Mouse (Mus musculus): ENCODE measurements around the gene Myh6. TPM values are rescaled to one million over a fixed set of nuclear protein-coding genes. Genes with fewer than 3 reads are reported as not detected.
"Not testable (repeated sequence)": the region's sequence is repeated elsewhere in the genome, so short reads cannot be mapped to it uniquely, and the experiment has no call there.

Gene Myh6
- total and polyA plus RNA-seq, 2 experiments from 2014 or later, result 3,976 to 9,737 TPM

DNA sequence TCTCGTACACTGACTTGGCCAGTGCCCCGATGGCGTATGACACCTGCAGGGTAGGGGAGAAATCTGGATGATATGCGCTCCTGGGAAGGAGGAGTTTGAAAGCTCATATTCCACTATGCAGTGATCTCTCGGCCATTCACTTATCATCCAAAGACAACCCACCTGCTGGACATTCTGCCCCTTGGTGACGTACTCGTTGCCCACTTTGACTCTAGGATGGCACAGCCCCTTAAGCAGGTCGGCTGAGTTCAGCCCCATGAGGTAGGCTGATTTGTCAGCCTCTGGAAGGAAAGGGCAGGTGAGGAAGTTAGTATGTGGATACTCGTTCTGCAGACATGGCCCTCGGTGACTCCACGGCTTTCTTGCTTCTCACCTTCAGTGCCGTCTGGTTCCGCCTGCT, 22.2 kb upstream of the Myh6 start:
- no peak for DNase-seq (ENCODE audit: low spot score)
- Histone ChIP-seq H3K4me2 (ENCODE audit: low read depth, low read length) (peak overlapping the region; percentile 62), H3K27me3 (ENCODE audit: control insufficient read depth, insufficient read depth, low read length) (no peaks in the 10 kb centered on the region), H3K9me3 (replicated peaks; ENCODE audit: control insufficient read depth, low read length) (no peaks in the 10 kb centered on the region), H3K4me3 (ENCODE audit: low read depth, low read length) (peak overlapping the region; percentile 46), H3K4me1 (ENCODE audit: control insufficient read depth, insufficient read depth) (no peaks in the 10 kb centered on the region), H3K9ac (replicated peaks; ENCODE audit: low read depth, low read length) (peak overlapping the region; percentile 67), H3K36me3 (replicated peaks; ENCODE audit: control insufficient read depth, insufficient read depth, low read length) (peaks cover 63% of the 10 kb centered on the region), H3K27ac (ENCODE audit: low read depth) (peak overlapping the region; percentile 99)
- 38% methylated on average over 13 of the region's 13 CpGs for WGBS
- TF ChIP-seq EP300 (IDR thresholded peaks at IDR 0.05; ENCODE audit: low read depth) (no peak), CTCF (IDR thresholded peaks at IDR 0.05; ENCODE audit: low read depth) (no peak)
- no peak; the same call in 1 of the 2 replicates for ATAC-seq (ENCODE audit: insufficient read depth, low read depth)

DNA sequence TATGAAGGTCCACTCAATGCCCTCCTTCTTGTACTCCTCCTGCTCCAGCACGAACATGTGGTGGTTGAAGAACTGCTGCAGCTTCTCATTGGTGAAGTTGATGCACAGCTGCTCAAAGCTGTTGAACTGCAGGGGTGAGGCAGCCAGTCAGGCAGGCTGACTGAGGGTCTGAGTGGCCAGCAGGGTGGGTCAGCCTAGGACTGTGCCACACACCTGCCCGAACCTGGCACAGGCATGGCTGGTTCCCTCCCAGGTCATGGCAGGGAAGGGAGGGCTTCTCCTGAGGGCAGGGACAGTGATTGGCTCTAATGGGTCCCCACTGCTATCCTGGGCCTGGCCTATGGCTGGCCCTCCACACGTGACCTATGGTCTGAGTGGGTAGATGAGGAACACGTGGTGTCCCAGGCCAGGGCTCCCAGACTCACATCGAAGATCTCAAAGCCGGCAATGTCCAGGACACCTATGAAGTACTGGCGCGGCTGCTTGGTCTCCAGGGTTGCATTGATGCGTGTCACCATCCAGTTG, 21.7 kb upstream of the Myh6 start:
- Histone ChIP-seq H3K27ac (ENCODE audit: low read depth) (peak overlapping the region; percentile 99), H3K4me2 (ENCODE audit: low read depth, low read length) (peak overlapping the region; percentile 62), H3K9ac (replicated peaks; ENCODE audit: low read depth, low read length) (peak overlapping the region; percentile 54), H3K36me3 (replicated peaks; ENCODE audit: control insufficient read depth, insufficient read depth, low read length) (peaks cover 68% of the 10 kb centered on the region), H3K4me3 (ENCODE audit: low read depth, low read length) (peak overlapping the region; percentile 46)
- not testable (repeated sequence) for H3K9me3 ChIP-seq (replicated peaks; ENCODE audit: control insufficient read depth, low read length); DNase-seq (ENCODE audit: low spot score); H3K4me1 ChIP-seq (ENCODE audit: control insufficient read depth, insufficient read depth); H3K27me3 ChIP-seq (ENCODE audit: control insufficient read depth, insufficient read depth, low read length)
- WGBS, result 43% methylated on average over 9 of the region's 9 CpGs
- peak; percentile 29; the same call in 1 of the 2 replicates for TF ChIP-seq EP300 (IDR thresholded peaks at IDR 0.05; ENCODE audit: low read depth)
- ATAC-seq (ENCODE audit: insufficient read depth, low read depth), result peak; percentile 71

DNA sequence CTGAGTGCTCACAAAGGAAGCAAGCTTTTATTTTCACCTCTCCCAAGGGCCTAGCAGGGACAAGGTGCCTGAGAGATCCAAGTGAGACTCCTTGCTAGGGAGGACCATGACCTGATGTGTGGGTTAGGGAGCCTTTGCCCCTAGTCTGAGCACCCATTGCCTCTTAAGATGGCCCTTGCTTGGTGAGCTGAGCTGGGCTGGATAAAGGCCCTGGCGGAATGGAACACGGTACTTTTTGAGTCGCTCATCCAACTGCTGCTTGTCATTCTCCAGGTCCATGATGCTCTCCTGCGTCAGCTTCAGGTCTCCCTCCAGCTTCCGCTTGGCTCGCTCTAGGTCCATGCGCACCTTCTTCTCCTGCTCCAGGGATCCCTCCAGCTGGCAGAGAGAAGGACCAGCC, 15.2 kb upstream of the Myh6 start:
- 0 out of 2 replicates have a peak, but pooled peaks cover 4% of the 10 kb centered on the region for H3K4me1 ChIP-seq (ENCODE audit: control insufficient read depth, insufficient read depth)
- ATAC-seq (ENCODE audit: insufficient read depth, low read depth) (no peak), DNase-seq (ENCODE audit: low spot score) (no peak)
- 59% methylated on average over 7 of the region's 7 CpGs for WGBS
- H3K4me2 ChIP-seq (ENCODE audit: low read depth, low read length), result peak overlapping the region; percentile 9; the same call in 1 of the 2 replicates
- H3K9ac ChIP-seq (replicated peaks; ENCODE audit: low read depth, low read length), result peak overlapping the region; percentile 8; the same call in 1 of the 2 replicates
- no peak overlapping the region for H3K4me3 ChIP-seq (ENCODE audit: low read depth, low read length)
- H3K27ac ChIP-seq (ENCODE audit: low read depth), result peak overlapping the region; percentile 99
- H3K36me3 ChIP-seq (replicated peaks; ENCODE audit: control insufficient read depth, insufficient read depth, low read length), result peaks cover 84% of the 10 kb centered on the region
- no peak for TF ChIP-seq CTCF (IDR thresholded peaks at IDR 0.05; ENCODE audit: low read depth)
- H3K9me3 ChIP-seq (replicated peaks; ENCODE audit: control insufficient read depth, low read length), result no peaks in the 10 kb centered on the region
- no peaks in the 10 kb centered on the region for H3K27me3 ChIP-seq (ENCODE audit: control insufficient read depth, insufficient read depth, low read length)

DNA sequence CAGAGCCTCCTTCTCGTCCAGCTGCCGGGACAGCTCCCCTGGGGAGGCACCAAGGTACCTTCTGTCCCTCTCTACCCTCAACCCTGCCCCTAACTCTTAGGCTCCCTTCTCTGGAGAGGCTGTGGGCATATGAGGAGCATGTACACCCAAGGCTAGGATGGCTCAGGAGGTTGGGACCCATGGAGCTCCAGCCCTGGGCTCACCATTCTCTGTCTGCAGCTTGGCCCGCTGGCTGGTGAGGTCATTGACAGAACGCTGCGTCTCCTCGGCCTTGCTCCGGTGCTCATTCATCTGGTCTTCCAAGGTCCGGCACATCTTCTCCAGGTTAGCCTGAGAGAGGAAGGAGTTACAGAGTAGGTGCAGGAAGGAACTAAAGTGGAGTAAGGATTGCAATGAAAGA, 11.9 kb upstream of the Myh6 start:
- Histone ChIP-seq H3K27me3 (ENCODE audit: control insufficient read depth, insufficient read depth, low read length) (no peaks in the 10 kb centered on the region), H3K9me3 (replicated peaks; ENCODE audit: control insufficient read depth, low read length) (no peaks in the 10 kb centered on the region), H3K4me2 (ENCODE audit: low read depth, low read length) (peak overlapping the region; percentile 30), H3K36me3 (replicated peaks; ENCODE audit: control insufficient read depth, insufficient read depth, low read length) (peaks cover 79% of the 10 kb centered on the region), H3K4me1 (ENCODE audit: control insufficient read depth, insufficient read depth) (0 out of 2 replicates have a peak, but pooled peaks cover 4% of the 10 kb centered on the region), H3K4me3 (ENCODE audit: low read depth, low read length) (0 out of 2 replicates have a peak overlapping the region, but pooled peaks have one; percentile 7), H3K27ac (ENCODE audit: low read depth) (peak overlapping the region; percentile 66), H3K9ac (replicated peaks; ENCODE audit: low read depth, low read length) (peak overlapping the region; percentile 43; the same call in 1 of the 2 replicates)
- TF ChIP-seq CTCF (IDR thresholded peaks at IDR 0.05; ENCODE audit: low read depth) (no peak), EP300 (IDR thresholded peaks at IDR 0.05; ENCODE audit: low read depth) (no peak)
- DNase-seq (ENCODE audit: low spot score) (no peak), ATAC-seq (ENCODE audit: insufficient read depth, low read depth) (no peak)
- 61% methylated on average over 8 of the region's 8 CpGs for WGBS

DNA sequence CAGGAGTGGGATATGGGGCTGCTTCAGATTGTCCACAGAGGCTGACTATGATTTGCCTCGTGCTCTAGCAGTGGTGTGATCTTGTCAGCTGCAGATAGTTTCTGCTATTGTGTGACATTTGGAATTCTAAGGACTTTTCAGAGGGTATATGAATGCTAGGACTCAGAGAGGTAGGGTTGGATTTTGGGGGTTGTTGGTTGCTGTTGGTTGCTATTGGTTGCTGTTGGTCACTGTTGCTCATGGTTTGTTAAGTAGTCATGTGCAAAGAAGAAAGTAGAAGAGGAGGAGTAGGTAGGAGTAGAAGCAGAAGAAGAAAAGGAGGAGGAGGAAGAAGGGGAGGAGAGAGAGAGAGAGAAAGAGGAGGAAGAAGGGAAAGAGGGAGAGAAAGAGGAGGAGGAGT, 9.9 kb upstream of the Myh6 start, which contains the start of gene Gm17428:
Gene Gm17428, plus strand, starts transcription at position 301 of the 400 bp plus-strand sequence.
- no peak for ATAC-seq (ENCODE audit: insufficient read depth, low read depth)
- DNase-seq (ENCODE audit: low spot score), result no peak

More for the DNA sequence above, 9.9 kb upstream of the Myh6 start, which contains the start of gene Gm17428:
- H3K36me3 ChIP-seq (replicated peaks; ENCODE audit: control insufficient read depth, insufficient read depth, low read length), result peaks cover 80% of the 10 kb centered on the region
- H3K9me3 ChIP-seq (replicated peaks; ENCODE audit: control insufficient read depth, low read length), result no peaks in the 10 kb centered on the region
- no peak within 1 kb of the TSS; the same call in 1 of the 2 replicates for H3K9ac ChIP-seq (replicated peaks; ENCODE audit: low read depth, low read length)
- H3K27ac ChIP-seq (ENCODE audit: low read depth), result peak within 1 kb of the TSS; percentile 96
- peak within 1 kb of the TSS; percentile 30; the same call in 1 of the 2 replicates for H3K4me2 ChIP-seq (ENCODE audit: low read depth, low read length)
- 23% methylated on average over 1 of the region's 1 CpGs for WGBS
- TF ChIP-seq CTCF (IDR thresholded peaks at IDR 0.05; ENCODE audit: low read depth) (no peak), EP300 (IDR thresholded peaks at IDR 0.05; ENCODE audit: low read depth) (no peak)
- H3K4me1 ChIP-seq (ENCODE audit: control insufficient read depth, insufficient read depth), result 0 out of 2 replicates have a peak, but pooled peaks cover 4% of the 10 kb centered on the region
- no peak within 1 kb of the TSS for H3K4me3 ChIP-seq (ENCODE audit: low read depth, low read length)
- H3K27me3 ChIP-seq (ENCODE audit: control insufficient read depth, insufficient read depth, low read length), result no peaks in the 10 kb centered on the region

Data from heart, postnatal 0 days (tissue).